Mouse (Mus musculus) midbrain, embryonic 16.5 days (tissue): Measurements from ENCODE around the gene Hist1h2bh. TPM values are rescaled to one million over a fixed set of nuclear protein-coding genes. Genes with fewer than 3 reads are reported as not detected.

Experiments used
- ATAC-seq: fragments of 200-750 bp; cut with Nextera tagmentation; 2 replicates; pipeline ENCODE4 v1.8.0; 2017; ENCODE audit warnings: moderate TSS enrichment
- H3K27ac ChIP-seq: fragments of 300-500 bp; sonication (generic); 2 replicates; pipeline ENCODE4 v1.5.1; 2014; ENCODE audit warnings: mild to moderate bottlenecking, low read length, mixed read lengths
- H3K27me3 ChIP-seq: fragments of 300-500 bp; sonication (generic); 2 replicates; pipeline ENCODE4 v1.6.1; 2014; ENCODE audit warnings: low read depth, low read length, mixed read lengths; ENCODE audit not compliant: control insufficient read depth, insufficient read depth
- H3K36me3 ChIP-seq: fragments of 300-500 bp; sonication (generic); 2 replicates; pipeline ENCODE4 v1.6.1; 2014; ENCODE audit warnings: mild to moderate bottlenecking, low read length, moderate library complexity, mixed read lengths; ENCODE audit not compliant: control insufficient read depth, insufficient read depth
- H3K4me1 ChIP-seq: fragments of 300-500 bp; sonication (generic); 2 replicates; pipeline ENCODE4 v1.6.1; 2014; ENCODE audit warnings: mild to moderate bottlenecking, low read length, mixed read lengths; ENCODE audit not compliant: control insufficient read depth, insufficient read depth
- H3K4me2 ChIP-seq: fragments of 300-500 bp; sonication (generic); 2 replicates; pipeline ENCODE4 v1.6.1; 2014; ENCODE audit warnings: mild to moderate bottlenecking, low read length, mixed read lengths
- H3K4me3 ChIP-seq: fragments of 300-500 bp; sonication (generic); 2 replicates; pipeline ENCODE4 v1.5.1; 2014; ENCODE audit warnings: low read depth, mild to moderate bottlenecking, low read length, moderate library complexity, mixed read lengths
- H3K9ac ChIP-seq: fragments of 300-500 bp; sonication (generic); 2 replicates; pipeline ENCODE4 v1.6.1; 2014; ENCODE audit warnings: low read depth, low read length, mixed read lengths
- H3K9me3 ChIP-seq: fragments of 300-500 bp; sonication (generic); replicated peaks from 2 replicates; pipeline ENCODE4 v1.6.1; 2014; ENCODE audit warnings: mild to moderate bottlenecking, low read length, mixed read lengths; ENCODE audit not compliant: control insufficient read depth, poor library complexity, severe bottlenecking
- whole genome bisulfite sequencing: fragments of 180-500 bp; shearing (Covaris S2); extraction: QIAGEN DNeasy Blood & Tissue Kit; methylation state at CpG from one replicate; pipeline ENCODE4 v1.1.7; 2014; 5-methylcytosine and 5-hydroxymethylcytosine counted together
- polyA plus RNA-seq: library from polyadenylated mRNA; unstranded; fragments of >200 nt; fragmentation: Nextera tagmentation; extraction: Ambion mirVana; gene quantifications from 2 replicates; pipeline ENCODE4 v1.2.1, GENCODE M21; 2015

Gene Hist1h2bh
- polyA plus RNA-seq, 1 experiment from 2014 or later: not detected

DNA sequence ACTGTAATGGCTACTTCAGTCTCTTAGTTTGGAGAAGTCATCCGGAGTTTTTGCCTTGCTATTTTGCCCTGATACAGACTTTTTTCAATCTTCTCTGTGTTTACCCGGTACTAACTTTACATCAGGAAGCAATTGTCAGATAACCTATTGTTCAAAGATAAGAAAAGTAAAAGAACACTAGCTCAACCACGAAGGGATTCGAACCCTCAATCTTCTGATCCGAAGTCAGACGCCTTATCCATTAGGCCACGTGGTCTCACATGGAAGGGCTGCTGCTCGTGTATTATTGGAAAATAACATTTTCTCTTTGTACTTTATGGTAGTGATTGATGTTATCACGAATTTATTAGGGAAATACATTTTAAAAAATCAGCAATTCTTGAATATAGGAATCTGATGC lies 39.4 kb downstream of the Hist1h2bh start:
- ATAC-seq: no peak
- no peak overlapping the region for H3K4me3 ChIP-seq
- WGBS: 4% methylated on average over 9 of the region's 9 CpGs
- H3K27me3 ChIP-seq: peaks cover 4% of the 10 kb centered on the region; the same call in 1 of the 2 replicates
- peaks cover 5% of the 10 kb centered on the region; the same call in 1 of the 2 replicates for H3K4me1 ChIP-seq
- peak overlapping the region; percentile 33 for H3K4me2 ChIP-seq
- H3K27ac ChIP-seq: no peak overlapping the region
- no peak overlapping the region for H3K9ac ChIP-seq
- no peaks in the 10 kb centered on the region for H3K9me3 ChIP-seq
- H3K36me3 ChIP-seq: no peaks in the 10 kb centered on the region

DNA sequence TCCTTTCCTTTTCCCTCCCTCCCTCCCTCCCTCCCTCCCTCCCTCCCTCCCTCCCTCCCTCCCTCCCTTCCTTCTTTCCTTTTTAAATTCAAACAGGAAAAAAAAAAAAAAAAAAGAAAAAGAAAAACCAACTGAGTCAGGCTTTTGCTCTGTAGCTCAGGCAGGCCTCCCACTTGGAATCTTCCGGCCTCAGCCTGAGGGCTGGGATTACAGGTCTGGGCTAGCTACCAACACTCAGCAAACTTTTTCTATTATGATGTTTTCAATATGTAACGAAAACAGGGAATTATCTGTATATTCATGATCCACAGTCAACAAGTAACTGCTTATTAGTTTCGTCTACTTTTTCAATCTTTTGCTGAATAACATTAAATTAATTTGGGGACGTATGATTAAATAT lies 40.3 kb downstream of the Hist1h2bh start:
- Histone ChIP-seq H3K36me3 (no peaks in the 10 kb centered on the region), H3K4me2 (no peak overlapping the region), H3K4me3 (no peak overlapping the region), H3K27me3 (peaks cover 6% of the 10 kb centered on the region; the same call in 1 of the 2 replicates), H3K9ac (no peak overlapping the region), H3K27ac (no peak overlapping the region), H3K4me1 (peaks cover 8% of the 10 kb centered on the region; the same call in 1 of the 2 replicates), H3K9me3 (no peaks in the 10 kb centered on the region)
- ATAC-seq: no peak
- 37% methylated on average over 4 of the region's 4 CpGs for WGBS

DNA sequence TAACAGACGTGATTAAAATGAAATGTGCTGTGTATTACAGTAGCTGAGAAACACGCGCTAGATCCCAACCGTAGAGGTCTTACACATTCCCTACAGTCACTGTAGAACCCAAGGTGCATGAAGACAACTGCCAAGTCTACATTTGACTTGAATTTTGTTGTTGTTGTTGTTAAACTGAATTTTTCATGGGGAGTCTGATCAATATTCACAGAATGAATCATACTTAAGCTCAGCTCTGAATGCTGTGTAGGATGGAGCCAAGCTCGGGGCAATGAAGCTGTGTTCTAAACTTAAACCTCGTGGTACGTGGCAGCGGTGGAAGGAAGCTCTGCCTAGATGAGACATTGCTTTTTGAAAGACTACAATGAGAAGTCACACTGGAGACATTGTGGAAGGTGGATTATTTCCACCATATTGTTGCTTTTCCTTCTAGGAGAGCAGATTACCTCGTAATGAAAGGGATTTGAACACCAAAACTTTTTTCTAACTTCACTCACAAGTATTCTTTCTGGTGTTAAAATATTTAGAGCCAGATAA lies 41.1 kb downstream of the Hist1h2bh start:
- Histone ChIP-seq H3K4me2 (no peak overlapping the region), H3K36me3 (no peaks in the 10 kb centered on the region), H3K9ac (no peak overlapping the region), H3K9me3 (no peaks in the 10 kb centered on the region), H3K4me3 (no peak overlapping the region), H3K27me3 (peaks cover 8% of the 10 kb centered on the region; the same call in 1 of the 2 replicates), H3K27ac (no peak overlapping the region), H3K4me1 (peaks cover 8% of the 10 kb centered on the region; the same call in 1 of the 2 replicates)
- 33% methylated on average over 9 of the region's 9 CpGs for WGBS
- no peak for ATAC-seq

DNA sequence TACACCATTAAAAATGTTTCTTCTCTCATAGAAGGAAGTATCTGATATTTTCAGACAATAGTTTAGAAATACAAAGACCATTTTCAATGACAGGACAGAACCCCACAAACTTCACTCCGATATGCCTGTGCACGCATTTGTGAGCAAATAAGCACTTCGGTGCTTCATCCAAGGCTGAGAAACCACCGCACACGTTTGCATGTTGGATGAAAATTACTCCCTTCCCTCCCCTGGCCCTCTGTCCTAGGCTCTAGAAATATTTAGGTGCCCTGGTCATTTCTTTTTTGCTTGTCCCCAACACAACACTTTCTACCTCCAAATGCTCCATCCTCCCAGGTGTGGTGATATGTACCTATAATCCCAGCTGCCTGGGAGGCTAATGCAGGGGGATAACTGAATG lies 41.7 kb downstream of the Hist1h2bh start:
- H3K4me2 ChIP-seq: no peak overlapping the region
- WGBS: 24% methylated on average over 5 of the region's 5 CpGs

DNA sequence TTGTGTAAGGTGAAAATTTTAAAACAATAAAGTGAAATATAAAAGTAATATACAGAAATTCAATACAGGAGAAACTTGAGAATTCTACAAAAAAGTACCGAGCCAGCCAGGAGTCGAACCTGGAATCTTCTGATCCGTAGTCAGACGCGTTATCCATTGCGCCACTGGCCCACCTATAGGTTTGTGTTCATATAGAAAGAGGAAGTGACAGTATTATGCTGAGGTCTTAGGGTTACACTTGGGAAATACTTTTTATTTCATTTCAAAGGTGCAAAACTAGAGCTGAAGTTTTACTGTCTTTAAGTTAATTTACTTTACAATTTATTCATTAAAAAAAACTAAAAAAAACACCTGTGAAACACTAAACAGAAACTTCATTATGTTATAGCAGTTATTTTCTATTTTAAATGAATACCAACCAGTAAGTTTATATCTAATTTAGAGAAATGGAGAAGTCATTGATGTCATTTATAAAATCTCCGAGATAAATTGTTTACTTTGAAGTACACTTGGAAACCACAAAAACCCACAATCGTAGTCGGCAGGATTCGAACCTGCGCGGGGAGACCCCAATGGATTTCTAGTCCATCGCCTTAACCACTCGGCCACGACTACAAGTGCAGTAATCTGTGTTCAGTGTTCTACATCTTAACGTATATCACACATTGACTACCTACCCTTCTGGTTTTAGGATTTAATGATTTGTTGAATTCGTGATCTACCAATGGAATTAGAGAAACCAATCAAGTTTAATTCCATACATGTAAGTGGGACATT lies 42.6 kb downstream of the Hist1h2bh start:
- Histone ChIP-seq H3K4me2 (no peak overlapping the region), H3K9ac (no peak overlapping the region), H3K27me3 (peaks cover 8% of the 10 kb centered on the region; the same call in 1 of the 2 replicates), H3K36me3 (no peaks in the 10 kb centered on the region), H3K4me3 (no peak overlapping the region), H3K9me3 (no peaks in the 10 kb centered on the region), H3K27ac (no peak overlapping the region), H3K4me1 (peaks cover 7% of the 10 kb centered on the region; the same call in 1 of the 2 replicates)
- 1% methylated on average over 17 of the region's 17 CpGs for WGBS
- peak; percentile 62; the same call in 1 of the 2 replicates for ATAC-seq

More for the DNA sequence above, 41.7 kb downstream of the Hist1h2bh start:
- peaks cover 8% of the 10 kb centered on the region; the same call in 1 of the 2 replicates for H3K4me1 ChIP-seq
- H3K9ac ChIP-seq: no peak overlapping the region
- no peaks in the 10 kb centered on the region for H3K36me3 ChIP-seq
- H3K27me3 ChIP-seq: peaks cover 8% of the 10 kb centered on the region; the same call in 1 of the 2 replicates
- no peak for ATAC-seq
- H3K4me3 ChIP-seq: no peak overlapping the region
- H3K9me3 ChIP-seq: no peaks in the 10 kb centered on the region
- H3K27ac ChIP-seq: no peak overlapping the region

DNA sequence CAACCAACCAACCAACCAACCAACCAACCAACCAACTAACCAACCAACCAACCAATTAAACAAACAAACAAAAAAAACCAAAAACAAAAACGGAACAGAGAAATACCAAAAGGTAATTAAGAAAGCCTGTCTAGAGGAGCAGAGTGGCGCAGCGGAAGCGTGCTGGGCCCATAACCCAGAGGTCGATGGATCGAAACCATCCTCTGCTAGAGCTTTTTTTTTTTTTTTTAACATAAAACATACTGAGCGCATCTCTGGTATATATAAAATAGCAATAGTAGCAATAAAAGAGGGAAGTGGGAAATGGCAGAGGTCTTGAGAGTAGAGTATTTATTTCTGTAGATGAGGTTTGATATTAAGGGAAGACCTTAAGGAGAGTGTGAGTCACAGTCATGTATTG lies 43.2 kb downstream of the Hist1h2bh start:
- Histone ChIP-seq H3K4me3 (no peak overlapping the region), H3K4me1 (0 out of 2 replicates have a peak, but pooled peaks cover 6% of the 10 kb centered on the region), H3K27me3 (peaks cover 8% of the 10 kb centered on the region; the same call in 1 of the 2 replicates), H3K4me2 (no peak overlapping the region), H3K9ac (no peak overlapping the region), H3K36me3 (no peaks in the 10 kb centered on the region), H3K9me3 (no peaks in the 10 kb centered on the region), H3K27ac (no peak overlapping the region)
- 9% methylated on average over 7 of the region's 7 CpGs for WGBS
- ATAC-seq: no peak

DNA sequence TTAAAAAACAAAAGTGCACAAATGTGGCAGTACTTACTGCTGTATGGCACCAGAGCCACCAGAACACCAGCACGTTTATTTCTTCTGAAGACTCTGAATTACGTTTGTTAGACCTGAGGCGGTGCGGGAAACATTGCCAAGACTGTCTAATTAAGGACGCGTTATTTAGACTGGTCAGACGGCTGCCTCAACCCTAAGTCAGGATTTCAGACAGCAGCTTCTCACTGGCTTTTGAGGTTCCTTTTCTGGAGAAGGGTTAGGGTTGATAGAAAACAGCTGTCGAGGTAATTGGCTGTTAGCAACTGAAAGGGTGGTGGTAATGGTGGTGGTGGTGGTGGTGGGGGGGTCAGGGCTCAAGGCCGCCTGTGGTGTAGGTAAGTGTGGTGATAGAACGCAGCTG lies 44.5 kb downstream of the Hist1h2bh start:
- peak overlapping the region; percentile 43 for H3K4me2 ChIP-seq
- H3K4me1 ChIP-seq: 0 out of 2 replicates have a peak, but pooled peaks cover 6% of the 10 kb centered on the region
- H3K36me3 ChIP-seq: no peaks in the 10 kb centered on the region
- H3K9ac ChIP-seq: no peak overlapping the region
- H3K9me3 ChIP-seq: no peaks in the 10 kb centered on the region
- no peak overlapping the region for H3K27ac ChIP-seq
- ATAC-seq: no peak
- peak overlapping the region; percentile 31 for H3K4me3 ChIP-seq
- WGBS: 8% methylated on average over 10 of the region's 10 CpGs
- H3K27me3 ChIP-seq: peaks cover 8% of the 10 kb centered on the region; the same call in 1 of the 2 replicates

DNA sequence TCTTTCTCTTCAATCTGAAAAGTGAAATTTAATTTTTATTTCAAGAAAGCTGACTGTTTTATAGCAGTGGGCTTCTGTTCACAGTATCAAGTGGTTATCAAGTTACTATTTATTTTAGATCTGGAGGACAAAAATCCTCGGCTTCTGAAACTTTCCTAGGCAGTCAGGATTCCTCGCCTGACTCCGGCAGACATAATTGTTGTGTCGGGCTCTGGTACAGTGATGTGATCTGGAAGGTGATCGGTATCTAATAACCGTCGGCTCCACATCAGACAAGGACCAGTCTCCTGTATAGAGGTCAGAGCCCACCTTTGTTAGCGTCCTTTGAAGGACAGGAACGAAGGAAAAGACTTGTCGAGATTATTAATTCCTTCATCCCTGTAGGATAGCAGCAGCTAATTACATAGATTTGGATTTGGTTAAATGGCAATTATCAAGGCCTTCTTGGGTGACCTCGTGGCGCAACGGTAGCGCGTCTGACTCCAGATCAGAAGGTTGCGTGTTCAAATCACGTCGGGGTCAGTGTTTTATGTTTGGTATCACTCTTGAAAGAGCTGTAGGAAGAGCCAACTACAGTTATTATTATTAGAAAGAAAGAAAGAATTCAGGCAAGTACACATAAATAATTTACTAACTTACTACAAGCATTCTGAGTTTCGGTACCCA lies 45.4 kb downstream of the Hist1h2bh start:
- H3K36me3 ChIP-seq: no peaks in the 10 kb centered on the region
- H3K4me1 ChIP-seq: 0 out of 2 replicates have a peak, but pooled peaks cover 6% of the 10 kb centered on the region
- H3K4me3 ChIP-seq: peak overlapping the region; percentile 31
- peaks cover 8% of the 10 kb centered on the region; the same call in 1 of the 2 replicates for H3K27me3 ChIP-seq
- 4% methylated on average over 19 of the region's 19 CpGs for WGBS
- no peaks in the 10 kb centered on the region for H3K9me3 ChIP-seq
- H3K27ac ChIP-seq: no peak overlapping the region
- ATAC-seq: no peak
- no peak overlapping the region for H3K9ac ChIP-seq
- H3K4me2 ChIP-seq: peak overlapping the region; percentile 43
